Mouse (Mus musculus): ENCODE measurements around the gene Tsks.

The Tsks gene

DNA sequence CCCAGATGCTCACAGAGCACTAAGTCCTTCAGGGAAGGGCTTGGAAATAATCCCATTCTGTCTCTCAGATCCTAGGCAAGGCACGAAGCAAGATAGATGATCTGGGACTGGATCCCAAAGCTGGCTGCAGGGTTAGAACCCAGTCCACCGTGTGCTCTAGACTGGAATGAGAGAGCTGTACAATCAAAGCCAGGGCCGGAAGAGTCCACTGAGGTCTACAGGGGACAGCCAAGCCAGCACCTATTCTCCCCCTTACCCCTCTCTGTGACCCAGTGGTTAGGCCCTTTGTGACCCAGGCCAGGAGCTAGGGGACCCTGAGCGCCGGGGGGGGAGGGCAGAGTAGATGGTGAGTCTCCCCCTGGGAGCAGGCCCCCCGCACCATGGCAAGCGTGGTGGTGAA, at the start of gene Tsks:
TSS of gene Tsks (plus strand) at position 301 of the 400 bp plus-strand sequence.
- no peak for DNase-seq (ENCODE audit: low read depth, low spot score)

DNA sequence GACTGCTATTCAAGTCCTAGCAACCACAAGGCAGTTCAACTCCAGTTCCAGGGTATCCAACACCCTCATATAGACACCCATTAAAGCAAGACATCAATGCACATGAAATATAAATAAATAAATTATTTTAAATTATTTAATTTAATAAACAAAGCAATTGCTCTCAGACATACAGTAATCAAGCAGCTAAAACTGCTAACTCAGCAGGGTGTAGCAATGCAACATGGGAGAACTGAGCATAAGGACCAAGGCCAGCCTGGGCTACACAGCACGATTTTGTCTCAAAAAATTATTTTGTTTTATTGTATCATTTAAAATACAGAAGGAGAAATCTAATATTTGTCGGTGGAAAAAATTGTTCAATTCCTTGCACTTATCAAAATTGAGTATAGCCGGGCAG, 48.8 kb upstream of the Tsks start:
- no peak for DNase-seq (ENCODE audit: low read depth, low spot score)

DNA sequence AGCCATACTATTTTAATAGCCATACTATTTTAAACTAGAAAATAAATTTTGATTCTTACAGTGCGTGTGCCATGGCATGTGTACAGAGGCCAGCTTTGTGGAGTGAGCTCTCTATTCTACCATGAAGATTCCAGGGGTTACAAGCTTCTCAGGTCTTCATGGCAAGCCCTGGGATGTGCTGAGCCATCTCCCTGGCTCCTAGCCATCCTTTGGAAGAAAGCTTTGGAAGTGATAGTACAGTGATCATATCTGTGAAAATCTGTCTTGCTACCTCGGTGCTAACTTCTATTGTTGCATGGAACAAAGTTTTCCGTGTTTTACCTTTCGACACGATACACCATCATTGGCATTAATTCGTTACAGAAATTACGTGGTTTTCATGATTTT, 47.8 kb upstream of the Tsks start:
- no peak for DNase-seq (ENCODE audit: low read depth, low spot score)

DNA sequence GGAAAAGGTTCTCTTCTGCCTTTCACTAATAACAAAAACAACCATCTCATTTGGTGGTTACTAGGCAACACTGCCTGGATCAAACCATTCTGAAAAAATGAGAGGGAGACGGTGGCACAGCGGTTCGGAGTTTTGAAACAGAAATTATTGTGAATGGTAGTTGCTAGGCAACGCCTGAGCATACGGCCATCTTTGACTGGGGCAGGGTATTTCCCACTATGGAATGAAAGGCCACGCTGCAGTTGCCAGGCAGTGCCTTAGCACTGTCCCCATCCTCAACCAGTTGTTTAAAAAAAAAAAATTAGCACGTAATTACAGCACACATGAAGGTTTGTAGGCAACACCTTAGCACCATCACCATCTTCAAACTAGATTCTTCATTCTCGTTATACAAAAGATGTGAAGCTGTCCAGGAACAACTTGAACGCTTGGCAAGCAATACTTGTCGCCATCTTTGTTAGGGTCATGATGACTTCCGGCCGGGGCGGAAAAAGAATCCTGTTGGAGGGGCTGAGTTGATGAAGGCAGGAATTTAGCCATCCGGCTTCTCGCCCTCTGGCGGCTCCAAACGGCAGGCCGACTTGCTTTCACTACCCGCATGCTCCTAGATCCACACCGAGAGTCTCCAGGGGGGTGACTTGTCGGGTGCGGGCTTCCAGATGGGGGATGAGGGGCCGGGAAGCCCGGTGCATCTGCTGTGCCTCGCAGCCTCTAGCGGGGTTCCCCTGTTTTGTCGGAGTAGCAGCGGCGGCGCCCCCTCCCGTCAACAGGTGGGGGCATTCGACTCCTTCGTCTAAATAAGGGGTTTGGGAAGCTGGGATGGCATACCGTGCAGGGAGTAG, 47.2 kb upstream of the Tsks start, which contains the start of gene Fuz:
TSS of gene Fuz (plus strand) at position 487 of the 842 bp plus-strand sequence.
- DNase-seq (ENCODE audit: low read depth, low spot score), result peak; percentile 89

DNA sequence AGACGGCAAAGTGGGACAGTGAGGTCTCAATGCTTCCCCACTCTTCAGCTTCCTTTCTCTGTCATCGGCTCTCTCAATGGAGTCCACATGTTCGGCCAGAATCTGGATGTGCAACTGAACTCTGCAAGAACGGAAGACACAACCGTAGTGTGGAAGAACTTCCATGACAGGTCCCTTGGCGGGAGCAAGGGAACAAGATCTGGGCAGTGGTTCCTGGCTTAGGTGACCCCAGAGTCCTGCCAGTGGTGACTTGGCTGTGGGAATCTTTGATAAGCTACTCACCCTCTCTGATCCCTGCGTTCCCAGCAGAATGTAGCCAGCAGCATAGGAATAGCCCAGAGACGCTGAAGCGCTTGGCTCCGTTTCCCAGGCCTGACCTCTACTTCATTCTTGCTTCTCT, 46.5 kb upstream of the Tsks start:
- no peak for DNase-seq (ENCODE audit: low read depth, low spot score)

DNA sequence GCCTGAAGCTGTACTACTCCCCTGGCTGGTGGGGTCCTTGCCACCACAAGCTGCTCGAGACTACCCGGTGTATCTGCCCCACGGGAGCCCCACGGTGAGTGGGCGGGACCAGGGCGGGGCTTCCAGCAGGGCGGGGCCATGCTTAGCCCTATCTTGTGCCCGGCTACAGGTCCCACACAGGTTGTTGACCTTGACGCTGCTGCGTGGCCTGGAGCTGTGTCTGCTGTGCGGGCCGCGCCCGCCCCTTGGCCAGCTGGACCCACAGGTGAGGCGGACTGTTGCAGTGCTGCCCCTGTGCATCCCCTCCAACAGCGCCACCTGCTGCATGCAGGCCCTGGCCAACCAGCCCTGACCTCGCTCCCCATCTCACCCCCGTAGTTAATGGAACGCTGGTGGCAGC, 44.4 kb upstream of the Tsks start:
- DNase-seq (ENCODE audit: low read depth, low spot score), result no peak

DNA sequence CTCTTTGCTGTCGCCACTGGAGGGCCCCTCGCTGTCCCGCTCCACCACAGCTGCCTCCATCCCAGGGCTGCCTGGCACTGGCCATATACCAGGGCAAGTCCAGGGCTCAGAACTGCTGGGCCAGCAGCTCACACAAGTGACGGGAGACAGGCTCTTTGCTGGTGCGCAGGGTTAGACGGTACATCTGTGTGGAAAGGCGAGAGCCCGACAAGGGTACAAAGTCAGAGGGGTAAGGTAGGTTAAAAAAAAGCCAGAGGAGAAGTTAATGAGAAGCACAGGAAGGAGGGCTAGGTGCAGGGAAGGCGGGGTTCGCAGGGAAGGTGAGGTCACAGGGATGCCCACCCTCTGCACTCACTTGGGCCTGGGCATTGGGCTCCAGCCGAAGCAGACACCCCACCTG, 42.4 kb upstream of the Tsks start:
- no peak for DNase-seq (ENCODE audit: low read depth, low spot score)

DNA sequence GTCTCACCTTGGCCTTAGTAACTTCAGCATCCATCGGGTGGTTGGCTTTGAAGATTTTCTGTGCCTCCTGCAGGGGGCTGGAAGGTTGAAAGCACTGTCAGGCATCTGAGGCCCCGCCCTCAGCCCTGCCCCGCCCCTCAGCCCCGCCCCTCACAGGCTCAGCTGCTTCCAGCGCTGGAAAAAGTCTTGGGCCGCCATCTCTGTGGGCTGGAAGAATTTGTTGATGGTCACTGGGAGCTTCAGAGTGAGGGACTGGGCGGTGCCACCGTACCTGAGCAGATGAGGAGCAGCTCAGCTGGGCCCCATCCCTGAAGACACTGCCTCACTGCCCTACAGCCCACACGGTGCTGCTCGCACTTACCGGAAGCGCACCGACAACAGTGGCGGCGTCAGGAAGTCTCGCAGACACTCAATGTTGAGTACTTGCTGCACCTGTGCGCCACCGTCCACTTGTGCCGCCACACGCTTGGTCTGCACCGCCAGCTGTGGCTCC, 41.7 kb upstream of the Tsks start:
- peak; percentile 48 for DNase-seq (ENCODE audit: low read depth, low spot score)

DNA sequence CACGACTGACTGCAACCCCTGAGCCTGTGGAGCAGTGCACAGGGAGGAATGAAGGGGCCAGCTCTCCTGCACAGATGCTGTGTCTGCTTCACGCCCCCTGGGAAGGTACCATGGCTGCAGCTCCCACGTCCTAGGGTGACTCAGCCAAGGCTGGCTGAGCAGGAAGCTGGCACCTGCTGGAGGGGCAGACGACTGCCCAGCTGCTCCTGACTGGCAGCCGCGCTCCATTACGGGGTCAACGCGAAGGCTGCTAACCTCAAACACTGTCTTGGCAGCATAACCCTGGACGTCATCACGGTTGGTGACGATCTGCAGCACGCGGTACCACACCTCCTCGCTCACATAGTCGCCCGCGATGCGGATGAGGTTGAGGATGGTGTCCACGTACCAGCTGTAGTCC, 37.6 kb upstream of the Tsks start:
- DNase-seq (ENCODE audit: low read depth, low spot score), result no peak

DNA sequence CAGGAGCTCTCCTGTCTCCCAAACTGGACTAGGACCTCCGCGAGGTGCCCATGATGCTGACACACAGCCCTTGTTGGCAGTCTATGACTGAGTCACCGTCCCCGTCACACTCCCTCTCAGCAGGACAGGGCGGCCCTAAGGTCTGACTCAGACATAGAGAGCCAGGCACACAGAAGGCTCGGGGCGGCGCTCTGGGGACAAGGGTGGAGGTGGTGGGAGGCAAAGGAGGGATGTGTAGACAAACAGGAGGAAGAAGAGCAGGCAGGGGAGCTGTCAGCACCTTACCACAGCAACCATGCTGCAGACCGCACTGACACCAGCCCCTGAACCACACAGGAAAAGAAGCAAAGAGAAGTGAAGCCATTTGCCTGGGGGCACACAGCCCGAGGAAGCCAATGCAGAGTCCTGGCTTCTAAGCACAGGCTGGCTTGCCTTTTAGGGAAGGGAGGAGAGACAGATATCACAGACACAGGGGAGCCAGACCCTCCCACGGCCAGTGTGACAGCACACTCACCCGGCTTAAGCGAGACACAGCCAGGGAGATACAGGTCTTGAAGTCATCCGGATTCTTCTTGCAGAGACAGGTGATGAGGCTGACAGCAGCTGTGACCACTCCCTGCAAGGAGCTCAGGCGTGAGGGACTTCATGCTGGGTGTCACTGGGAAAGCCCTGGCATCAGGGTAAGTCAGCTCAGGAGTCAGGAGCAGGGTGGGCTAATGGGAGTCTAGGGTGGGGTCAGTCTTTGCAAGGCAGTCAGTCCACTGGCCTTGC, 34.1 kb upstream of the Tsks start:
- DNase-seq (ENCODE audit: low read depth, low spot score), result no peak

DNA sequence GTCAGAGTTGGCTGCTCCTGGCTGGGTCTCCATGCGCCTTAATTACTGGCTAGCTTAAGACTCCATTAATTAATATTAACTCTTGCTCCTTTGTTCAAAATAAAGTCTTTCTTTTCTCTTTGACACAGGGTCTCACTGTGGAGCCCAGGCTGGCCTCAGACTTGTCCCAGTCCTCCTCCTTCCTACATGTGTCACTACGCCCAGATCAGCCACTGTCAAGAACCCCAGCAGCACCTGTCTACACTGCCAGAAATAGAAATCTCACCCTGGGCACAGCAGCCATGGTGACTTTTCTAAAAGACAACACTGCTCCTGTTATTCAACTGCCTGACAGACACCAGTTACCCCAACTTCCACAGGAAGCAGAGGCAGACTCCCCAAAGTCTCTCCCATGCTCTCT, 28.6 kb upstream of the Tsks start:
- no peak for DNase-seq (ENCODE audit: low read depth, low spot score)

DNA sequence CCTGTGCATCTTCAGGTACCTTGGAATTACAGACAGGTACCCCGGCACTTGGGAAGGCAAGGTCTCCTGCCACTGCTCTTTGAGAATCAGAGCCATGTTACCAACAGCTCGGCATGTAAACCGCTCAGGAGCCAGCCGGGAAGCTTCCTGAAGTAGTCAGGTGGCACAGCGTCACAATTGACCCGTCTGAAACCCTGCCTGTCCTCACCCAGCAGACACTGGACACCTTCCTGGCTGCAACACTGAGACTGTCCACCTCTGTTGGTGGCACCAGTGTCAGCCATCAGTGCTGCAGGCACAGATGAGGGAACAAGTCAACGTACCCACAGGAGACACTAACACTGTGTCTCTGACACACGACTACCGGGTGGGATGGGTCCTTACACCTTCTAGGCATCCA, 27.7 kb upstream of the Tsks start:
- DNase-seq (ENCODE audit: low read depth, low spot score), result no peak

DNA sequence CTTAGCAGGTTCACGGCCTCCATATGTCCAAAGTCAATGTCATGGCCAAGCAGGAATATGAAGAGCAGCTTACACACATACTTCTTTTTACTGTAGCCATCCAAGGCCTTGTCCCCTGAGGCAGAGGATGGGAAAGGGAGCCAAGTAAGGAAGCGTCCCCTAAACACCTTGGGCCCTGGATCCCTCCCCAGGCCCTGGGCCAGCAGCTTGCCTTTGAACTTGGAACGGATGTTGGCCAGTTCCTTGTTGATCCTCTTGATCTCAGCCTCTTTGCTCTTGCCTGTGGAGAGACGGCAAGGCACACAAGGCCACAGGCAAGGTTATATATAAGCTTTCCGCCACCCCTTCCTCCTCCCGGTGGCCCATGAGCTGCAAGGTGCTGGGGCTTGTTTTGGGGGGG, 26.8 kb upstream of the Tsks start:
- DNase-seq (ENCODE audit: low read depth, low spot score), result no peak

DNA sequence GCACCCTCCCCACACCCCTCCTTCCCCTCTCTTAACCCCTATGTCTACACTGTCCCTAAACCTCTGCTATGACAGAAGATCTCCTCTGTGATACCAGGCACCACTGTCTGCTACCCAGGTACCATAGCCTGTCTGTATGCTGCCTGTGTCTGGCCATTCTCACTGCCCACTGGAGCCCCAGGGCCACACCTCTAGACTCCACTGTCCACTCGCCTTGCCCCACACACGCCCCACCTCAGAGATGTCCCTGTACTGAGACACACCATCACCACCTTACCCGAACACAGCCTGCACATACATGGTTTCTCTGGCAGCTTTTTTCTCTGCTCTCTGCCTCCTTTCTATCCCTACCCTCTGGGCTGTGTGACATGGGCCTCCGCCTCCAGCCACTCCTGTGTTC, 26.1 kb upstream of the Tsks start:
- DNase-seq (ENCODE audit: low read depth, low spot score), result no peak

DNA sequence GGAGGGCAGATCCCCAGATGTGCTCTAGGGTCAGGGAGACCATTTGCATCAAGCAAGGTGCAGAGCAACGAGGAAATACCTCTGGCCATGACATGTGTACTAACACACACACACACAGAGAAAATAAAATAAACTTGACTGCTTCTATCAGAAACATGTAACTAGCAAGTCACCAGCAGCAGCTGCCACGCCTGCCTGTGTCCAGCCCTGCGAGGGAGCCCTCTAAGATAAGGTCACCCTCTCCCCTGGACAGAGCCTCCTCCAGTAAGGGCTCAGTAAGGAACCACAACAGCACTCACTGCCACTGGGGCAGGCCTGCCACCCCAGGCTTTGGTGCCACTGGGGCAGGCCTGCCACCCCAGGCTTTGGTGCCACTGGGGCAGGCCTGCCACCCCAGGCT, 24.8 kb upstream of the Tsks start:
- DNase-seq (ENCODE audit: low read depth, low spot score), result no peak

DNA sequence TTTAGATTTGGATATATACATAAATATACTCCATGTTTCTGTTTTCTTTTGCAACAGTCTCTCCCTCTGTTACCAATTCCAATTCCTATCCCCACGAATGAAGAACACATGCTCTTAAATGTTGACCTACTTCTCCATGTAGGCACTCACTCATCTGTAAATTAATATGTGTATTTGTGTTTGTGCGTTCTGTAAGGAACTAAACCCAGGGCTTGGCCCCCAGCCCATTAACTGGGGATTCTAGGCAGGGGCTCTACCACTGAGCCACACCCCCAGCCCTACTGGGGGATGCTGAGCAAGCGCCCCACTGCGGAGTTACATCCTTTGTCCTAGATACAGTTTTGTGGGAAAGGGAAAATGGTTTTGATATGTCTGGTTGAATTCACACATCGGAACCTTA, 23.9 kb upstream of the Tsks start:
- no peak for DNase-seq (ENCODE audit: low read depth, low spot score)

DNA sequence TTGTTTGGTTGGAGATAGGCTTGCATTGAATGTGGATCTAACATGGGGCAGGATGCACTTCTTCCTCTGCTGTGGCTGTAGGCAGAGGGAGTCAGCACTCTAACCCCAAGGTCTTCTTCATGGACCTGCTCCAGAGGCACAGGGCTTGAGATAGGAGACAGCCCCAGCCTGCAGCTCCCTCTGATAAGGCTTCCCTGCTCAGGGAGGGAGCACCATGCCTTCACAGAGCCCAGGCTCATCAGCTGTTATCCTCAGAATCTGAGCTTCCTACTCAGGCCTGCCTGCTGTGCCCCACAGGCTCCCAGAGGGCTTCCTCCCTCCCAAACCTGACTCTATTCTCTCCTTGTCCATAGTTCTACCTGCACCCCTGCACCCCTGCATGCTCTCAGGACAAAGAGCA, 20.5 kb upstream of the Tsks start:
- no peak for DNase-seq (ENCODE audit: low read depth, low spot score)

DNA sequence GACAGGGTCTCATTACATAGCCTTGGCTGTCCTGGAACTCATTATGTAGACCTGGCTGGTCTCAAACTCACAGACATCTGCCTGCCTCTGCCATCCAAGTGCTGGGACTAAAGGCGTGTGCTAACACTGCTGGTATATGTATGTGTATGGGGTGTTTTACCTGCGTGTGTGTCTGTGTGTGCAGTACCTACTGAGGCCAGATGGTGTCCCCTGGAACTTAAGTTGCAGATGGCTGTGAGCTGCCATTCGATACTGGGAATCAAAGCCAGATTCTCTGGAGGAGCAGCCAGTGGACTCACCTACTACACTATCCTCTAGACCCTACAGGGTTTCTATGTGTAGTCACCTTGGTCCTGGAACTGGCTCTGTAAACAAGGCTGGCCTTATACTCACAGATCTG, 17.5 kb upstream of the Tsks start:
- DNase-seq (ENCODE audit: low read depth, low spot score), result peak; percentile 46

DNA sequence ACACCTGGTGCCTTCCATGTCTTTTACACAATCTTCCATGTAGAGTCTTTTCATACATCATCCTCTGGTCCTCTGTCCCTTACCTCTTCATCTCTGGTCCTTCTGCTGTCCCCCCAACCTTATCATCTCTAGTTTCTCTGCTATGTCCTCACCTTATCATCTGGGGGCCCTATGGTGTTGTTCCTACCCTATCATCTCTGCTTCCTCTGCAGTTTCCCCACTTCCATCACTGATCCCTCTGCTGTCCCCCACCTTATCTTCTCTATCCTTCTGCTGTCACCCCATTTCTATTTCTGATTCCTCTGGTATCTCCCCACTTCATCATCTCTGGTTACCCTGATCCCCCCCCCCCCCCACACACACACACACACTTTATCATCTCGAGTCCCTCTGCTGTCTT, 14.4 kb upstream of the Tsks start:
- DNase-seq (ENCODE audit: low read depth, low spot score), result no peak

DNA sequence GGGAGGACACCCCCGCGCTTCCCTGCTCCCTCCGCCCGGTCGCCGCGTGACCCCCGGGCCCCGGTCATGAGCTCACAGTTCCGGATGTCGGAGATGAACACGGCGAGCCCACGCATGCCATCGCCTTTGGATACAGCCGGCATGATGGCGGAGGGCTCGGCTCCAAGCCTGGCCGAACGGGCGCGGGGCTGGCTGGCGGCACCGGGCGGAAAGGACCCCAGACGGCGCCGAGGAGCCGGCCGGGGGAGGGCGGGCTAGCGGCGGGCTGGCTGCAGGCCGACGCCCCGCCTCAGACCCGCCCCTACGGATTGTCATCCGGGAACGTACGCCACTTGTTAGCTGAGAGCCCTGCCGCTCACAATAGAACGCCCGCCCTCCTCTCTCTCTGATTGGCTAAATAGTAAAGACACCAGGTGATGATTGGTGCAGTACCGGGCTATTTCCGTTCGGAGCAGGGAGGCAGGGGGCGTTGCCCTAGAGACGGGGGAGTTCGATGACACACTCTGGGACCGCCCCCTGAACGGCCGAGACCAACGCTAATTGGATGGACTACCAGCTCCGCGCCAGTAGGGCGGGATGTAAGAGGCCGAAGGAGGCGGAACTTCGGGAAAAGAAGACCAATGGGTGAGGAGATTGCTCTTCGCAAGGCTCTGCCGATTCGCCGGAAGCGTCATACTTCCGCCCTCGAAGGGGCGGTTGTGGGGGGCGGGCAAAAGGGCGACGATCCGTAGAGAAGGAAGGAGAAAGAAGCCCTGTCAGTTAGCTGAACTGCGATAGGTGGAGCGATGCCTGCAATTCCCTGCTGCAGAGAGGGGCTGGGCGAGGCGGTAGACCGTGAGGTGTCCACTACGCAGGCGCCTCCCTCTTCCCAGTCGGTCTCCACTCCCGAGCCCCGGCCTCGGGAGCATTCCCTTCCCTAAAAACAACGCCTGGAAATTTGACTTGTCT, 13.5 kb upstream of the Tsks start, which contains the start of gene Ap2a1:
TSS of gene Ap2a1 (minus strand) at position 293 of the 948 bp plus-strand sequence.
- DNase-seq (ENCODE audit: low read depth, low spot score), result peak; percentile 99

DNA sequence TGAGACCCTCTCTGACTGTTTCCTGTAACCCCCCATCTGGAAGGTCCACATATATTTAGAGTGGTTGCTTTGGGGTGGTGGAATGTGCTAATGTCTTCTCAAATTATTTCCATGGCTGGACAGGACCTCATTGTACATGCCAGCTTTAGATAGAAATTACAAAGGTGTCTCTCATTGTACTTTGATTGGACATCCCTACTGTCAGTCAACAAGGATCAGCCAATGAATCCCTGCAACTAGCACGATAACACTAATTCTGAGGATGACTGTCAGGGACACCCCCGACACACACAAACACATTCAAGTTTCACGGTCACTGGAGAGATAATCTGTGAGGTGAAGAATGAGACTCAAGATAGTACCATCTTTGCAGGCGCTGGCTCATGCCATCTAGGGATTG, 4.3 kb upstream of the Tsks start:
- no peak for DNase-seq (ENCODE audit: low read depth, low spot score)

DNA sequence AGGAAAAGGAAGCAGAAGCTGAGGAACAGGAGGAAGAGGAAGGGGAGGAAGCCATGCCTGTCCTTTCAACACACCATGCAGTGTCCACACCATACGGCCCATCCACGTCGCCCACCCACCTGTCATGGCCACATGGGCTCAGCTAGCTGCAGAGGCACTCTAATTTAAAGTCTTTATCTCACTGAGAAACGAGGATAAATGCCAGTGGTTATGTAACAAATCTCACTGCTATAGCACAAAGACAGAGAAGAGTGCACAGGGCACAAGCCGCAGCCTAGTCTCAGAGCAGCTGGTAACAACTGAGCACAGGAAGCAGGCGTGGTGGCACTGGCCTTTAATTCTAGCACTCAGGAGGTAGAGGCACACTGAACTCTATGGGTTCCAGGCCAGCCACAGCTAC, 6.9 kb downstream of the Tsks start:
- no peak for DNase-seq (ENCODE audit: low read depth, low spot score)

Measured in WW6 (cell line).